Mouse (Mus musculus) forebrain, postnatal 0 days (tissue): Measurements from ENCODE around the gene Pde11a. TPM values are rescaled to one million over a fixed set of nuclear protein-coding genes. Genes with fewer than 3 reads are reported as not detected.
A peak's percentile ranks its signal among the peaks of the same experiment; 100 is the strongest.

Experiments
- ATAC-seq: fragments of 200-750 bp; cut with Nextera tagmentation; 2 replicates; pipeline ENCODE4 v1.8.0; 2017; ENCODE audit warnings: mild to moderate bottlenecking, moderate library complexity
- DNase-seq: peaks from one replicate; pipeline ENCODE4 v3.0.0-alpha.2; 2015
- H3K27ac ChIP-seq: fragments of 300-500 bp; sonication (generic); 2 replicates; pipeline ENCODE4 v1.5.1; 2014; ENCODE audit warnings: low read depth, mild to moderate bottlenecking, antibody characterized with exemption, low read length, moderate library complexity, mixed read lengths
- H3K27me3 ChIP-seq: fragments of 300-500 bp; sonication (generic); 2 replicates; pipeline ENCODE4 v1.6.1; 2014; ENCODE audit warnings: mild to moderate bottlenecking, low read length, mixed read lengths; ENCODE audit not compliant: insufficient read depth
- H3K36me3 ChIP-seq: fragments of 300-500 bp; sonication (generic); 2 replicates; pipeline ENCODE4 v1.6.1; 2014; ENCODE audit warnings: mild to moderate bottlenecking, moderate library complexity; ENCODE audit not compliant: insufficient read depth
- H3K4me1 ChIP-seq: fragments of 300-500 bp; sonication (generic); 2 replicates; pipeline ENCODE4 v1.6.1; 2014; ENCODE audit warnings: antibody characterized with exemption; ENCODE audit not compliant: insufficient read depth
- H3K4me2 ChIP-seq: fragments of 300-500 bp; sonication (generic); 2 replicates; pipeline ENCODE4 v1.6.1; 2014; ENCODE audit warnings: low read depth, mild to moderate bottlenecking, moderate library complexity
- H3K4me3 ChIP-seq: fragments of 300-500 bp; sonication (generic); 2 replicates; pipeline ENCODE4 v1.5.1; 2014; ENCODE audit warnings: low read depth, low read length, mixed read lengths
- H3K9ac ChIP-seq: fragments of 300-500 bp; sonication (generic); 2 replicates; pipeline ENCODE4 v1.6.1; 2014; ENCODE audit warnings: mild to moderate bottlenecking
- H3K9me3 ChIP-seq: fragments of 300-500 bp; sonication (generic); 2 replicates; pipeline ENCODE4 v1.6.1; 2016; ENCODE audit warnings: low read length
- CTCF ChIP-seq: sonication (generic); IDR thresholded peaks from 2 replicates; pipeline ENCODE4 v1.5.1; 2016; ENCODE audit warnings: antibody characterized with exemption, control low read depth, low read depth
- WGBS: fragments of 180-500 bp; shearing (Covaris S2); extraction: QIAGEN DNeasy Blood & Tissue Kit; methylation state at CpG from one replicate; pipeline ENCODE4 v1.1.7; 2014; 5-methylcytosine and 5-hydroxymethylcytosine counted together
- polyA plus RNA-seq: library from polyadenylated mRNA; unstranded; fragments of >200 nt; fragmentation: Nextera tagmentation; extraction: Ambion mirVana; gene quantifications from 2 replicates; pipeline ENCODE4 v1.2.1, GENCODE M21; 2015
- total RNA-seq: library from RNA; depleted of rRNA; stranded (reverse); fragments of >200 nt; gene quantifications from 2 replicates; pipeline ENCODE4 v1.2.3, GENCODE M21; 2014

Gene Pde11a
- total and polyA plus RNA-seq, 2 experiments from 2014 or later, result 0.86 to 1.0 TPM

DNA sequence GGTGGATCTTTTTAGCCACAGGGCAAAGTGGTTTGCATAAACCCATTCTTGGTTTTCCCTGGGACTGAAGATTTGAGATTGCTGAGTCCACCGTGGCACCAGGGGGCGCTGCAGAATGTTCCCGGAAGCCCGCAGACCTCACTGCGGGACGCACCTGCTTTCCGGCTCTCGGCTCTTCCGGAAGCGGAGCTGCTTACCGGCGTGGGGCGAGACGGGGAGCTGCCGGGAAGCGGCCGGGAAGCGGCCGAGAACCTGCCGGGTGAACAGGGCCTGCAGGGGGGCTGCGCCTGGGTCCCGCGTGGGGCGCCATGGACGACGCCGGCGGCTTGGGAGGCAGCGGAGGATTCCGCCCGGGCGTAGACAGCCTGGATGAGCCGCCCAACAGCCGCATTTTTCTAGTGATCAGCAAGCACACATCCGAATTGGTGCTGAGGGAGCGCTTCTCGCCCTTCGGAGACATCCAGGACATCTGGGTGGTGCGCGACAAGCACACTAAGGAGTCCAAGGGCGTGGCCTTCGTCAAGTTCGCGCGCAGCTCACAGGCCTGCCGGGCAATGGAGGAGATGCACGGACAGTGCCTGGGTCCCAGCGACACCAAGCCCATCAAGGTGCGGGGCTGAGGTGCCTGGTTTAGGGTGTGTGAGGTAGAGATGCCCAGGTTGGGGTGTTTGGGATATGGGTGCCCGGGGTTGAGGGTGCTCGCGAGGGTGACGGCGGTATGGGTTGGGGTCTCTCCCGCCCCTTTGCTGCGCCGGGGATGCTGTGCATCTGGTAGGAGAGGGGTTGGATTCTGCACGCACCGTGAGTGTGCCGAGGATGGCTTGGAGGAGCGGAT is 31.5 kb upstream of the Pde11a start, which contains the start of gene Rbm45:
Rbm45 (plus strand) TSS at position 164 of the 835 bp plus-strand sequence.
- ATAC-seq (peak; percentile 95), DNase-seq (peak; percentile 93)
- H3K36me3 ChIP-seq, result peaks cover 15% of the 10 kb centered on the region
- peak within 1 kb of the TSS; percentile 56 for H3K4me3 ChIP-seq
- TF ChIP-seq CTCF, result peak; percentile 89
- H3K4me2 ChIP-seq, result peak within 1 kb of the TSS; percentile 70
- H3K9me3 ChIP-seq, result no peaks in the 10 kb centered on the region
- no peaks in the 10 kb centered on the region for H3K4me1 ChIP-seq
- H3K27ac ChIP-seq, result peak within 1 kb of the TSS; percentile 69
- peak within 1 kb of the TSS; percentile 64 for H3K9ac ChIP-seq
- under 1% methylated on average over 60 of the region's 61 CpGs for WGBS
- H3K27me3 ChIP-seq, result no peaks in the 10 kb centered on the region

DNA sequence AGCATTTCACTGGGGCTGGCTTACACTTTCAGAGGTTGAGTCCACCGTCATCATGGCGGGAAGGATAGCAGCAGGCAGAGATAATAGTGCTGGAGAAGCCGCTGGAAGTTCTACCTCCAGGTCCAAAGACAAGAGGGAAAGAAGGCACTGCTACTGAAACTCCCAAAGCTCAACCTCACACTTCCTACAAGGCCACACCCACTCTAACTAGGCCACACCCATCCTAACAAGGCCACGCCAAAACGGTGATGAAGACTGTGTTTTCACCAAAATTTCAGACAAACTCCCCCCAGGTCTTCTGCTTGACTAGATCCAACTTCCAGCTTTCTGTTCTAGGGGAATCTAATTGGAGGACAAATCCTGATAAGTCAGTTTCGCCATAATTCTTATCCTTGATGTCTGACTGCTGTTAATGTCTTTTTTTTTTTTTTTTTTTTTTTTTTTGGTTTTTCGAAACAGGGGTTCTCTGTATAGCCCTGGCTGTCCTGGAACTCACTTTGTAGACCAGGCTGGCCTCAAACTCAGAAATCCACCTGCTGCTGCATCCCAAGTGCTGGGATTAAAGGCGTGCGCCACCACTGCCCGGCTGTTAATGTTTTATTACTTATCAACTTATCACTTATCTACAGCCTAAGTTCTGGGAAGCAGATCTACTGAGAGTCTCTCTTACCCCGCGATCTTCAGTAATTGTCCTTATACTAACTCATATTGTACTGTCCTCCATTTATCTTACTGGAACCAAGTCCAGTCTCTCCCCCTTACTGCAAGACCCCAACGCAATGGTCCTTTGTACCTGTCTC is 30.5 kb upstream of the Pde11a start:
- H3K4me3 ChIP-seq, result no peak overlapping the region
- H3K36me3 ChIP-seq, result peaks cover 15% of the 10 kb centered on the region
- H3K27me3 ChIP-seq, result no peaks in the 10 kb centered on the region
- no peak for ATAC-seq
- DNase-seq, result no peak
- H3K27ac ChIP-seq, result no peak overlapping the region
- 77% methylated on average over 12 of the region's 13 CpGs for WGBS
- H3K4me2 ChIP-seq, result no peak overlapping the region
- no peaks in the 10 kb centered on the region for H3K9me3 ChIP-seq
- no peak overlapping the region for H3K9ac ChIP-seq
- H3K4me1 ChIP-seq, result no peaks in the 10 kb centered on the region
- TF ChIP-seq CTCF, result no peak

DNA sequence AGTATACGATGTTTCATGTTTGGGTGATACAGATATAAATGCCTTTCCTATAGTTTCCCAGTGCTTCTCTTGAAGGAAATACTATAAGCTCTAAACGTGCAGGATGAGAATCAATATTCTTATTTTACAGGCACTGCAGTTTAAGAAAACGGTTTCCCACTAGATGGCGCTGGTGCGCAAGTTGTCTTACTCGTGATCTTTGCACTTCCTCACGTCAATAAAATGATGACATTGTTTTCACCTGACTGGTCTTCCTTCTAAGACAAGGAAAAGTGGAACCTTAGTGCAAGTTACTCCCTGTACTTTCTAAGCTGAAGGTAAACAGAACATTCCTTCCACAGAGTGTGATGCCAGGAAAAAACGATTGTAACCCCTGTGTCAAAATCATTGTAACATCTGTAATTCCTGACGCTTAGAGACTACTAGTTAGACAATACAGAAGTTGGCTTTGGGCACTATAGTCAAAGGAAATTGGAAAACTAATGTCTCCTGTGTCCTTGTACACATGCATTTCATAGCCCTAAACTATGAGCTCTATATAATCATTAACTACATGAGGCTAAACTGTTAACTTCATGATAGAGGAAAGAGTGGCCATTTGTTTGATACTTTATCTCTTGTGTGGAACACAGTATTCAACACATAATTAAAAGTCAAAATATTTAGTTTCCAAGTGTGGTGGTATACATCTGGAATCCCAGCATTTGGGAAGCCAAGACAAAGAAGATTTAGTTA is 28.8 kb upstream of the Pde11a start:
- H3K9me3 ChIP-seq, result no peaks in the 10 kb centered on the region
- H3K36me3 ChIP-seq, result peaks cover 5% of the 10 kb centered on the region
- no peak overlapping the region for H3K9ac ChIP-seq
- H3K4me3 ChIP-seq, result no peak overlapping the region
- WGBS, result 19% methylated on average over 9 of the region's 9 CpGs
- ATAC-seq, result peak; percentile 26; the same call in 1 of the 2 replicates
- H3K27ac ChIP-seq, result no peak overlapping the region
- no peaks in the 10 kb centered on the region for H3K27me3 ChIP-seq
- no peak overlapping the region for H3K4me2 ChIP-seq
- H3K4me1 ChIP-seq, result no peaks in the 10 kb centered on the region
- peak; percentile 89 for DNase-seq
- peak; percentile 87 for TF ChIP-seq CTCF

DNA sequence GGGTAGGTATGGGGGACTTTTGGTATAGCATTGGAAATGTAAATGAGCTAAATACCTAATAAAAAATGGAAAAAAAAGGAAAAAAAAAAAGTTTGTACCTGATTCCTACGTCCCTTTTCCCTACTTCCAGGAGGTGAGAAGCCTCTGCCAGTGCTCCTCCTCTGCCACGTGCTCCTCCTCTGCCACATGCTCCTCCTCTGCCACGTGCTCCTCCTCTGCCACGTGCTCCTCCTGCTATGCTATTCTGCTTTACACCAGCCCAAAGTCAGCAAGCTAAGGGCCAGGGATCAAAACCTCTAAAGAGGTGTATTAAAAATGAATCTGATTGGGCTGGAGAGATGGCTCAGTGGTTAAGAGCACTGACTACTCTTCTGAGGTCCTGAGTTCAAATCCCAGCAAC is 27.2 kb upstream of the Pde11a start:
- Histone ChIP-seq H3K9ac (no peak overlapping the region), H3K27ac (no peak overlapping the region), H3K36me3 (no peaks in the 10 kb centered on the region), H3K4me2 (no peak overlapping the region), H3K9me3 (no peaks in the 10 kb centered on the region), H3K4me1 (no peaks in the 10 kb centered on the region), H3K4me3 (no peak overlapping the region), H3K27me3 (no peaks in the 10 kb centered on the region)
- no peak for ATAC-seq
- no peak for TF ChIP-seq CTCF
- 88% methylated on average over 4 of the region's 4 CpGs for WGBS
- no peak for DNase-seq

DNA sequence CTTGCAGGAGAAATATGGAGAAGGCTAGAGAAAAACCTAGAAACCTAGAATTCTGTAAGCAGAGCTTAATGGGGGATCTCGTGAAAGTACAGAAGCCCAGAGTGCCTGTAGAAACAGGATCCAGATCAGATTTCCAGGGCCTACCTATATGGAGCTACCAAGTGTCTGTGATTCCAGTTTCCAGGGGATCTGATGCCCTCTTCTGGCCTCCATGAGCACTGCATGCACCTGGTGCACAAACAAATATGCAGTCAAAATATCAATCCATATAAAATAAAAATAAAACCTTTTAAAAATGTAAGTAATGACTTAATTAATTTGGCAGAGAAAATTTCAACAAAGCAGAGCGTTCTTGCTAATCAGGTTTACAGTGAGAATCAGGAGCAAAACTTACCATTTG is 23.5 kb upstream of the Pde11a start:
- TF ChIP-seq CTCF, result peak; percentile 71

GRCm38 (mm10) chr2:76360226-76360625 is 21.7 kb upstream of the Pde11a start, which contains the start of gene Cyct:
Cyct (minus strand) TSS chr2:76360450.
- no peaks in the 10 kb centered on the region for H3K27me3 ChIP-seq
- no peaks in the 10 kb centered on the region for H3K36me3 ChIP-seq
- no peak within 1 kb of the TSS for H3K4me3 ChIP-seq
- DNase-seq, result no peak
- no peak within 1 kb of the TSS for H3K27ac ChIP-seq
- no peak for TF ChIP-seq CTCF
- H3K4me2 ChIP-seq, result no peak within 1 kb of the TSS
- H3K9me3 ChIP-seq, result no peaks in the 10 kb centered on the region
- 89% methylated on average over 11 of the region's 11 CpGs for WGBS
- H3K9ac ChIP-seq, result no peak within 1 kb of the TSS
- no peak for ATAC-seq
- H3K4me1 ChIP-seq, result no peaks in the 10 kb centered on the region

More for the DNA sequence above, 23.5 kb upstream of the Pde11a start:
- no peaks in the 10 kb centered on the region for H3K4me1 ChIP-seq
- no peak for ATAC-seq
- H3K4me2 ChIP-seq, result no peak overlapping the region
- H3K36me3 ChIP-seq, result no peaks in the 10 kb centered on the region
- H3K27ac ChIP-seq, result no peak overlapping the region
- WGBS, result 38% methylated on average over 2 of the region's 2 CpGs
- H3K9me3 ChIP-seq, result no peaks in the 10 kb centered on the region
- no peak overlapping the region for H3K9ac ChIP-seq
- H3K4me3 ChIP-seq, result no peak overlapping the region
- DNase-seq, result peak; percentile 55
- H3K27me3 ChIP-seq, result no peaks in the 10 kb centered on the region
